Mouse (Mus musculus): ENCODE data around the gene Sorbs1. TPM values are rescaled to one million over a fixed set of nuclear protein-coding genes. Genes with fewer than 3 reads are reported as not detected.

Sorbs1 gene
- total RNA-seq (2015): 1.7 and 2.1 TPM in 2 replicates
- total RNA-seq (2017): 2.5 and 5.2 TPM in 2 replicates

- ATAC-seq (ENCODE audit: poor library complexity, severe bottlenecking): peak; percentile 97
These were observed at the start of gene Sorbs1 for GRCm38 (mm10) chr19:40513632-40514078. Gene Sorbs1 (minus strand): TSS chr19:40513779.

- ATAC-seq (ENCODE audit: poor library complexity, severe bottlenecking): peak; percentile 81
These were observed 47.9 kb upstream of the Sorbs1 start for GRCm38 (mm10) chr19:40561521-40561920.

- no peak for ATAC-seq (ENCODE audit: poor library complexity, severe bottlenecking)
These were observed 42.5 kb upstream of the Sorbs1 start for GRCm38 (mm10) chr19:40556029-40556428.

- no peak for ATAC-seq (ENCODE audit: poor library complexity, severe bottlenecking)
These were observed 41.6 kb upstream of the Sorbs1 start for GRCm38 (mm10) chr19:40555136-40555535.

- no peak for ATAC-seq (ENCODE audit: poor library complexity, severe bottlenecking)
These were observed 40.8 kb upstream of the Sorbs1 start for GRCm38 (mm10) chr19:40554343-40554742.

GRCm38 (mm10) chr19:40553849-40554248, 40.3 kb upstream of the Sorbs1 start:
- ATAC-seq (ENCODE audit: poor library complexity, severe bottlenecking): no peak

- ATAC-seq (ENCODE audit: poor library complexity, severe bottlenecking): peak; percentile 51
These were observed 39.6 kb upstream of the Sorbs1 start for GRCm38 (mm10) chr19:40553014-40553789.

- ATAC-seq (ENCODE audit: poor library complexity, severe bottlenecking): no peak
These were observed 36.0 kb upstream of the Sorbs1 start for GRCm38 (mm10) chr19:40549516-40550135.

GRCm38 (mm10) chr19:40548796-40549515, 35.4 kb upstream of the Sorbs1 start:
- no peak for ATAC-seq (ENCODE audit: poor library complexity, severe bottlenecking)

- ATAC-seq (ENCODE audit: poor library complexity, severe bottlenecking): no peak
These were observed 34.8 kb upstream of the Sorbs1 start for GRCm38 (mm10) chr19:40548386-40548785.

GRCm38 (mm10) chr19:40544856-40545255, 31.3 kb upstream of the Sorbs1 start:
- no peak for ATAC-seq (ENCODE audit: poor library complexity, severe bottlenecking)

GRCm38 (mm10) chr19:40542776-40543175, 29.2 kb upstream of the Sorbs1 start:
- no peak for ATAC-seq (ENCODE audit: poor library complexity, severe bottlenecking)

- no peak for ATAC-seq (ENCODE audit: poor library complexity, severe bottlenecking)
These were observed 22.9 kb upstream of the Sorbs1 start for GRCm38 (mm10) chr19:40536526-40536925.

GRCm38 (mm10) chr19:40532525-40532924, 18.9 kb upstream of the Sorbs1 start:
- no peak for ATAC-seq (ENCODE audit: poor library complexity, severe bottlenecking)

- no peak for ATAC-seq (ENCODE audit: poor library complexity, severe bottlenecking)
These were observed 16.7 kb upstream of the Sorbs1 start for GRCm38 (mm10) chr19:40530323-40530722.

GRCm38 (mm10) chr19:40528254-40528653, 14.7 kb upstream of the Sorbs1 start:
- no peak for ATAC-seq (ENCODE audit: poor library complexity, severe bottlenecking)

- no peak for ATAC-seq (ENCODE audit: poor library complexity, severe bottlenecking)
These were observed 12.9 kb upstream of the Sorbs1 start for GRCm38 (mm10) chr19:40526367-40527014.

GRCm38 (mm10) chr19:40523431-40524005, 9.9 kb upstream of the Sorbs1 start:
- ATAC-seq (ENCODE audit: poor library complexity, severe bottlenecking): no peak

- ATAC-seq (ENCODE audit: poor library complexity, severe bottlenecking): no peak
These were observed 6.8 kb upstream of the Sorbs1 start for GRCm38 (mm10) chr19:40520403-40520802.

- no peak for ATAC-seq (ENCODE audit: poor library complexity, severe bottlenecking)
These were observed 5.1 kb upstream of the Sorbs1 start for GRCm38 (mm10) chr19:40518706-40519105.

GRCm38 (mm10) chr19:40515596-40515995, 2.0 kb upstream of the Sorbs1 start:
- ATAC-seq (ENCODE audit: poor library complexity, severe bottlenecking): no peak

Measured in megakaryocyte, adult 5-6 weeks (primary cell).